Mouse (Mus musculus): Measurements from ENCODE around the gene Nckipsd.

The Nckipsd gene

GRCm38 (mm10) chr9:108799564-108799963, 8.6 kb upstream of the Nckipsd start:
- DNase-seq (ENCODE audit: low spot score in 2 of 2), result no peak

- DNase-seq (ENCODE audit: low spot score in 2 of 2), result no peak
These were observed 2.4 kb upstream of the Nckipsd start for GRCm38 (mm10) chr9:108805768-108806167.

DNA sequence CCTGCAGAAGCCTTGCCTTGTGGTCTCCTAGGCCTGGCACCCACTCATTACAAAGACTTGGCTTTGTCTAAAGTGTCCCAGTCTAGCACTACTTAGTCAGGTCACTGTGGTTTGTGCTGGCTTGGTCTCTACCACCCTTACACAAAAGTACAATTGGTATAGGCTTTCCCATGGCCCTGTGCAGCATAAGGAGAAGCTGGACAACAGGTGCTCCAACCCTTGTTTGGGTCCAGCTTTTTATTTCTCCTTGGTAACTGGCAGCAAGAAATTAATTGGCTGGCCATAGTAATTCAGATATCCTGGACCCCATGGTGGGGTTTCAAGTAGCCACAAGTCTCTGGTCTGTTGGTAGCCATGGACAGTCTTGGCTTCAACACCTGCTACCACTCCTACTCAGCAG, 1.8 kb upstream of the Nckipsd start:
- DNase-seq (ENCODE audit: low spot score in 2 of 2), result no peak

- DNase-seq (ENCODE audit: low spot score in 2 of 2), result no peak
These were observed 1.3 kb upstream of the Nckipsd start for GRCm38 (mm10) chr9:108806831-108807230.

DNA sequence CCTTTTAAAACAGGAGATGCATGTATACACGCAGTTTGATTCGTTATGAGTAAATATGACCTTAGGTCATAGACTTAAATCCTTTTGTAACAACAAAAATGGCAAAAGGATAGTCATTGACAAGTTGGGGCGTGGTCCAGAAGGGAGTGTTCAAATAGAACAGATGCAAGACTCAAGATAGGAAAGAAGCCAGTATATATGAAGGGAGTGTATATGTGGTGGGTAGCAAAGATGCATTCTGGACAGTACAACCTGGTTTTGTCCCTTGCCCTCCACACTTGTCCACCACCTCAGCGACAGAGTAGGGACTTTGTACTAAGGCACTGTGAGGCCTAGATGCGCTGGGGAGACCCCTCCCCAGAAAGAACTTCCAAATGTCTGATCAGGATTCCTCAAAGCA, 494 bp upstream of the Nckipsd start:
- DNase-seq (ENCODE audit: low spot score in 2 of 2), result no peak

- DNase-seq (ENCODE audit: low spot score in 2 of 2), result no peak
These were observed 1.0 kb downstream of the Nckipsd start for GRCm38 (mm10) chr9:108809188-108809587.

DNA sequence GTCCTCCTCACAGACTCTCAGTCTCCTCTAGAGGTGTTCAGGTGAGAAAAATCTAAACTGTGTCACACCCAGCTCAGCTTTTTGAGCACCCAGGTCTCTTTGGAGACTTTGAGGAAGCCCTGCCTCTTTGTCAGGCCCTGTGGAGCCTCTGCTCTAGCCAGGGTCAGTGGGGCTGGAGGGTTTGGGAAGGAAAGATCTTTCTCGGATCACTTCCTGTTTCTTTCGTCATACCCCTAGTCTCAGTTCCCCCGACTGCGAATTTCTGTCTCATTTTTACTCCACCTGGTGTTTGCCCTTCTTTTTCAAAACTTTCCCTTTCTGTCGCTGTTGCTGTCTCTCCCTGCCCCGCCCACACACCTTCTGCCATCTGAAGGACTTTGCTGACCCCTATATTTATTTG, 1.6 kb downstream of the Nckipsd start:
- no peak for DNase-seq (ENCODE audit: low spot score in 2 of 2)

DNA sequence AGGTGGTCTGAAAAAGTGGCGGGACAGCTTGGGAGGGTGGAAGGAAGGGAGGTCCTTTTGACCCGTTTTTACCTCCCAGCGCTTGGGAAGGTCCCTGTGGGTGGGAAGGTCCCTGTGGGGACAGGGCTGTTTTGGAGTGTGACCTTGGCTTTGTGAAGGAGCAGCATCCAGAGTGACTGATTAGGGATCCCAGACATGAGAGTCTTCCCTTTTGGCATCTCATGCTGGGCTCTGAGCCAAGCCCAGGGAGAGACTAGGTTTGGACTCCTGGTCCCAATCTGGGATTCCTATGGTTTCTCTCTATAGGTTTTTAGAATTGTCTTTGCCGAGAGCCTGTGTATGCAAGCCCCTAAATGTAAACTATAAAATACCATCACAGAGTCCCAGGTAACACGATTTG, 2.3 kb downstream of the Nckipsd start:
- DNase-seq (ENCODE audit: low spot score in 2 of 2), result no peak

GRCm38 (mm10) chr9:108815557-108815956, 7.4 kb downstream of the Nckipsd start:
- DNase-seq (ENCODE audit: low spot score in 2 of 2), result no peak

- DNase-seq (ENCODE audit: low spot score in 2 of 2), result no peak
These were observed 11.3 kb downstream of the Nckipsd start for GRCm38 (mm10) chr9:108819495-108819894.

- no peak for DNase-seq (ENCODE audit: low spot score in 2 of 2)
These were observed 11.9 kb downstream of the Nckipsd start for GRCm38 (mm10) chr9:108820077-108820476.

DNA sequence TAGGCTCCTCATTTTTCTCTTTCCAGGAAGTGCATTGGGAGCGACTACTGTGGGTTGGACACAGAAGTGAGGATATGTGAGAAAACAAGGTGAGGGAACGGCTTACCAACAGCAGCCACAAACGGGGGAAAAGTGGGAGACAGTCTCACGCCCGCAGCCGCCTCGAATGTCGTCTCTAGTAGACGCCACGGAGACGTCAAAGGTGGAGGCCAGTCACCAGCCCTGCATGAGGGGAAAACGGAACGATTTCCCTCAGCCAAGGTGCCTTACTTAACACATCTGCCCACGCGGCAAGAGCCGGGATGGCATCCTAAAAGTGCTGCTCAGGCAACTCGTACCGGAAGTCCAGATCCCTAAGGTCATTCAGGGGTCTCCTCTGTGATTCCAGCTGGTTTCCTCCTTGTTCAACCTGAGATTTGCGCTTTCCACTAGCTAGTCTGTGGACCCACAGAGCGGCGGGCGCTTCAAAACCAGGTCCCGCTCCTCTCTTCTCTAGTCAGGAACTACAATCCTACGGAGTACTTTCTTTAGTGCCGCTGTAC, 16.0 kb downstream of the Nckipsd start:
- no peak for DNase-seq (ENCODE audit: low spot score in 2 of 2)

- no peak for DNase-seq (ENCODE audit: low spot score in 2 of 2)
These were observed 16.7 kb downstream of the Nckipsd start for GRCm38 (mm10) chr9:108824755-108825413.

DNA sequence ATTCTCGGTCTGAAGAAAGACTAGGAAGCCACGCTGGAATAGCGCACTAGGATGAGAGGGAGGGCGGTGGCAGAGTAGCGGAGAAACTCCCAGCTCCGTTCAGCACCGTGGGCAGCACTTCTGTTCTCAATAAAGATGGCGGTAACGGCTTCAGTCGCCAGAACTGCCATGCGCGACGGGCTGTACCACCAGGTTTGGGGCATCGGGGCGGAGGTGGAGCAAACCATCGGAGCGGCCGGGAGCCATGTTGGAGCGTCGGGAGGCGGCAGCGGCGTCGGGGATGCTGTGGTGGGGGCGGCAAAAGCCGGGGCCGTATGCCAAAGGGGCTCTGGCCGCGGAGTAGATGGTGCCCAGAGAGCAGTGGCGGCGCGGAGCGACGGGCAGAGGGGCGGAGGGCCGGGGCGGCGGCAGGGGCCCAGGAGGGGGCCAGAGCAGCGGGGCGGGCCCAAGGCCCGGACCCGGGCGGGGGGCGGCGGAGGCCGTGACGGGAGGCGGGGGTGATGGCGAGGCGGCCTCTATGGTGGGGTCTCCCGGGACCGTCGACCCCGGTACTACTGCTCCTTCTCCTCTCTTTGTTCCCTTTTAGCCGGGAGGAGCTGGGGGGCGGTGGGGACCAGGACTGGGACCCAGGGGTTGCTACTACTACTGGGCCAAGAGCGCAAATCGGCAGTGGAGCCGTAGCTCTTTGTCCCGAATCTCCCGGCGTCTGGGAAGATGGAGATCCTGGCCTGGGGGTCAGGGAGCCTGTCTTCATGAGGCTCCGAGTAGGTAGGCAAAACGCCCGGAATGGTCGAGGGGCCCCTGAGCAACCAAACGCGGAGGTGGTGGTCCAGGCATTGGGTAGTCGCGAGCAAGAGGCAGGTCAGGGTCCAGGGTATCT, 17.9 kb downstream of the Nckipsd start, which contains the start of gene Celsr3:
Gene Celsr3, plus strand, starts transcription at position 501 of the 880 bp plus-strand sequence.
- peak; percentile 46 to 76 for DNase-seq (ENCODE audit: low spot score in 2 of 2)

GRCm38 (mm10) chr9:108826700-108827340, 18.7 kb downstream of the Nckipsd start:
- peak; percentile 71 to 81 for DNase-seq (ENCODE audit: low spot score in 2 of 2)

GRCm38 (mm10) chr9:108827454-108827853, 19.3 kb downstream of the Nckipsd start:
- no peak for DNase-seq (ENCODE audit: low spot score in 2 of 2)

GRCm38 (mm10) chr9:108827906-108828305, 19.7 kb downstream of the Nckipsd start:
- DNase-seq (ENCODE audit: low spot score in 2 of 2), result no peak

- DNase-seq (ENCODE audit: low spot score in 2 of 2), result no peak
These were observed 23.5 kb downstream of the Nckipsd start for GRCm38 (mm10) chr9:108831637-108832036.

- DNase-seq (ENCODE audit: low spot score in 2 of 2), result peak; percentile 84 to 89
These were observed 24.4 kb downstream of the Nckipsd start for GRCm38 (mm10) chr9:108832390-108833108.

DNA sequence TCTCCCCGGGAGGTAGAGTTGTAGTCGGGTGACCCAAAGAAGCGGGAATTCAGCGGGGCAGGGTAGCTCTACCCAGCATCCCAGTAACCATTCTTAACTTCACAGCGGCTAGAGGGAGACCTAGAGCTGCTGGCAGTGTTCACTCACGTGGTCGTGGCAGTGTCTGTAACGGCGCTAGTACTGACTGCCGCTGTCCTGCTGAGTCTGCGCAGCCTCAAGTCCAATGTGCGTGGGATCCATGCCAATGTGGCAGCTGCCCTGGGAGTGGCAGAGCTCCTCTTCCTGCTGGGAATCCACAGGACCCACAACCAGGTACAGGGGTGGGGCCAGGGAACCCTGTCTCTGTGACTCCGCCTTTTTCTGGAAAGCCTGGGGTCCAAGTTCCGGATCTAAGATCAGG, 34.8 kb downstream of the Nckipsd start:
- no peak for DNase-seq (ENCODE audit: low spot score in 2 of 2)

DNA sequence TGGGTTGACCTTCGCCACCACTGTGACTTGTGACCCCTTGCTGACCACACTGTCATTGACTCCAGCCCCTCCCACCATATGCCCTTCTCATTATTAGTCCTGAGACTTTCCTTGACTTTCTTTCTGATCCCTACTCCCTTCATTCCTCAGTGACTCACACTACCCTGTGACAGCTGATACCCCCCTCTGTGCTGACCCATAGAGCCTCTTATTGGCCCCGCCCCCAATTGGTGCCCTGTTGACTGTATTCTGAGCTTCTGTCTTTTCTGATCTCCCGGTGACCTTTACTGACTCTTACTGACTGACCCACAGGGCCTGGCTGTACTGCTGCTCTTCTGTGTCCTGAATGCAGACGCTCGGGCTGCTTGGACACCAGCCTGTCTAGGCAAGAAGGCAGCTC, 37.2 kb downstream of the Nckipsd start:
- no peak for DNase-seq (ENCODE audit: low spot score in 2 of 2)

GRCm38 (mm10) chr9:108847374-108847773, 39.2 kb downstream of the Nckipsd start:
- DNase-seq (ENCODE audit: low spot score in 2 of 2), result no peak

All from urinary bladder, postnatal 4 days (tissue).